Mouse (Mus musculus) c-Kit-negative CD71-positive TER-119-positive erythroid progenitor cells, embryonic 14.5 days (primary cell): ENCODE measurements around the gene Dctn1.
A peak's percentile ranks its signal among the peaks of the same experiment; 100 is the strongest.

Experiments
- DNase-seq: peaks from one replicate; pipeline ENCODE4 v3.0.0-alpha.2; 2013; ENCODE audit warnings: low read depth, low spot score

Dctn1 gene

DNA sequence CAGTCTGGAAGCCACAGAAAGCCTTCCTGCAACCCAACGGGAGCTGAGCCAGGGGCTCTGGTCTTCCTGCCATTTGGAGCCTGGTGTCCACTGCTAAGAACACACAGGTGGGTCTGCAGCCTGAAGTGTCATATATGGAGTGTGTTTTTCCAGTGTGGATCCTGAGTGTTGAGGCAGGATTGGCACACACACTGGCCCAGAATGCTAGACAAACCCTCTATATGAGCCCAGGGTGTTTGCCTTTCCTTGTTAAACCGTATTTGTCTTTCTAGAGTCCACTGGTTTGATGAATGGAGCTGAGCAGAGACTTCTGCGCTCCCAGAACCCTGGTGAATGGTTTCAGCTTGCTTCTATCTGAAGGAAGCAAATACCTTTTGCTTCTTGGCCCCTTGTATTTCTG is 54.1 kb downstream of the Dctn1 start, which contains the start of gene Slc4a5:
Gene Slc4a5 (plus strand): TSS at position 15 of the 400 bp plus-strand sequence.
- no peak for DNase-seq

GRCm38 (mm10) chr6:83231486-83231885 is 65.8 kb downstream of the Dctn1 start:
- no peak for DNase-seq

DNA sequence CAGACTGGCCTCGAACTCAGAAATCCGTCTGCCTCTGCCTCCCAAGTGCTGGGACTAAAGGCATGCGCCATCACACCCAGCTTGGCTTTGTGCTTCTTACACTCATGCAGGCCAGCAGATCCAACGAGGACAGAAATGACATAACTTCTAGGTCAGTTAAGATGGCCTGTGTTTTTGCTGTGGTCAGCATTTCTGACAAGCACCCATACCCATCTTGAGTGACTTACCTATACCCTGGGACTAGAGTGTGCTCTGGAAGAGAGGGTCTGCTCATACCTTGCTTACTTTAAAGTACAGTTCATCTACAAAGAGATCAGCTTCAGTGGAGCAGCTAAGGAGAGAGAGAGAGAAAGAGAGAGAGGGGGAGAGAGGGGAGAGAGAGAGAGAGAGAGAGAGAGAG is 67.6 kb downstream of the Dctn1 start:
- DNase-seq, result no peak

GRCm38 (mm10) chr6:83234280-83234741 is 68.6 kb downstream of the Dctn1 start:
- no peak for DNase-seq

- no peak for DNase-seq
Measured at GRCm38 (mm10) chr6:83237123-83237522, 71.4 kb downstream of the Dctn1 start.

GRCm38 (mm10) chr6:83244422-83245061 is 78.8 kb downstream of the Dctn1 start:
- DNase-seq, result no peak

GRCm38 (mm10) chr6:83245134-83245533 is 79.4 kb downstream of the Dctn1 start:
- no peak for DNase-seq

DNA sequence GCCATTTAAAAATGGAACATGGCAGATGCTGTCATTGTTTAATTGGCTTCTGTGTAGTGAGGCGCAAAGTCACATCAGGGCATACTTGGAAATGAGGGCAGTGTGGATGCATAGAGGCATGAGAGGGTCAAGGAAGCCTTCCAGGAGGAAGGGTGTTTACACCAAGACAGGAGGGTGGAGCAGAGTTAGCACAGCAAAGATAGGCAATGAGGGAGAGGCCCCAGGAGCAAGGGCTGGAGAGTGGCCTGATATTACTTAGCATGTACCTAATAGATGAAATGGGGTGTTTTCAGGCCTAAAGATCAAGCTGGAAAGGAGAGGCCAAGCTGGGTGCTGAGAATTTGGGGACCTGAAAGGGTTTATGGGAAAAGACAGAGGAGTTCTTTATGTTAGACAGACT is 80.3 kb downstream of the Dctn1 start:
- peak; percentile 63 for DNase-seq

DNA sequence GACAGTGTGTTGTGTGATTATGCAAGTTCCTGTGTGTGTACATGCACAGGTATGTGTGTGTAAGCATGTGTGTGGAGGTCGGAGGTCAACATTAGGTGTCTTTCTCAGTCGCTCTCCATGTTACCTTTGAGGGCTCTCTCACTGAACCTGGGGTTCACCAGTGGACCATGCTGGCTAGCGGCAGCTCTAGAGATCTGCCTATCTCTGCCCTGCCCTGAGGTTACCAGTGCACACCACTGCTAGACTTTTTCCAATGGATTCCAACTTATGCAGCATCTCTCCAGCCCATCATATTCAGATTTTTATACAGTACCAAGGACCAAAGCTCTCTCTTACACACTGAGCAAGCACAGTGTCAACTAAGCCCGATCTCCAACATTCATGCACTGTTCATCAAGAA is 81.0 kb downstream of the Dctn1 start:
- no peak for DNase-seq

DNA sequence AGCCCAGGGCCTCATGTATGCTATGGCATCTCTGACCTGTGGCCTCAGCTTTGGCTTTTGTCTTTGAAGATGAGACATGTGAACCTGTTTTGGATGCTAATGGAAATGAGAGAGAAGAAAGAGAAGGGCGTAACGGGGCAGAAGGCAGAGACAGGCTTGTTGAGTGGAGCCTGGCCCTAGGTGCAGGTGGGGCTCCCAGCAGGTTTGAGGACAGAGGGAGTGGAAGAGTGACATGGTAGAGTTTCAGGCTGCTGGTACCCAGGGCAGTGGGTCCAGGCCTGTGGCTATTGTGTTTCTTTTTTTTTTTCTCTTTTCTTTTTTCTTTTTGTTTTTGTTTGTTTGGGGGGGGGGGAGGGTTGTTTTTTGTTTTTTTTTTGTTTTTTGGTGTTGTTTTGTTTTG is 81.4 kb downstream of the Dctn1 start:
- DNase-seq, result no peak
